Mouse (Mus musculus): ENCODE measurements around the gene Wtap. TPM values are rescaled to one million over a fixed set of nuclear protein-coding genes. Genes with fewer than 3 reads are reported as not detected.
A peak's percentile ranks its signal among the peaks of the same experiment; 100 is the strongest.
"Not testable (repeated sequence)": the region's sequence is repeated elsewhere in the genome, so short reads cannot be mapped to it uniquely, and the experiment has no call there.

The Wtap gene
- total and polyA plus RNA-seq, 2 experiments from 2014 or later = 41.4 to 72.2 TPM

DNA sequence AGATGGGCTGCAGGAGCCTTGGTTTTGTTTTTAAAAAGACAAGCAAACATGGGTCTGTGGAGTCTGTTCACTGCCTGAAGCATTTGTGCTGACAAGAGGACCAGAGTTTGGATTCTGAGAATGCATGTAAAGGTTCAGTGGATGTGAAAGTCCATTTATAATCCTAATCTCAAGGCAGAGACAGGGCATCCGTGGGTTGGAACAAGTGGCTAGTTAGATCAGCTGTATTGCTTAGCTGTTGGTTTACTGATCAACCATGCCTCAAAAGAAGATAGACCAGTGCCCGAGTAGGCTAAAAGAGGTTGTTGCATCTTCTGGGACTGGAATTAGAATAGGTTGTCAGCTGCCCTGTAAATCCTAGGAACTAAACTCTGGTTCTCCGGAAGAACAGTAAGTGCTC lies 30.5 kb downstream of the Wtap start:
- H3K9me3 ChIP-seq (replicated peaks; ENCODE audit: control insufficient read depth, low read length) = no peaks in the 10 kb centered on the region
- no peak for TF ChIP-seq CTCF (IDR thresholded peaks at IDR 0.05; ENCODE audit: low read depth)
- no peak for TF ChIP-seq EP300 (IDR thresholded peaks at IDR 0.05; ENCODE audit: low read depth)
- no peak for ATAC-seq (ENCODE audit: insufficient read depth, low read depth)
- H3K4me2 ChIP-seq (ENCODE audit: low read depth, low read length) = no peak overlapping the region
- H3K36me3 ChIP-seq (replicated peaks; ENCODE audit: control insufficient read depth, insufficient read depth, low read length) = peaks cover 12% of the 10 kb centered on the region
- 80% methylated on average over 3 of the region's 3 CpGs for WGBS
- H3K4me1 ChIP-seq (ENCODE audit: control insufficient read depth, insufficient read depth) = peaks cover 6% of the 10 kb centered on the region; the same call in 1 of the 2 replicates
- no peak overlapping the region for H3K9ac ChIP-seq (replicated peaks; ENCODE audit: low read depth, low read length)
- H3K27me3 ChIP-seq (ENCODE audit: control insufficient read depth, insufficient read depth, low read length) = no peaks in the 10 kb centered on the region
- no peak overlapping the region for H3K4me3 ChIP-seq (ENCODE audit: low read depth, low read length)
- H3K27ac ChIP-seq (ENCODE audit: low read depth) = no peak overlapping the region
- no peak for DNase-seq (ENCODE audit: low spot score)

DNA sequence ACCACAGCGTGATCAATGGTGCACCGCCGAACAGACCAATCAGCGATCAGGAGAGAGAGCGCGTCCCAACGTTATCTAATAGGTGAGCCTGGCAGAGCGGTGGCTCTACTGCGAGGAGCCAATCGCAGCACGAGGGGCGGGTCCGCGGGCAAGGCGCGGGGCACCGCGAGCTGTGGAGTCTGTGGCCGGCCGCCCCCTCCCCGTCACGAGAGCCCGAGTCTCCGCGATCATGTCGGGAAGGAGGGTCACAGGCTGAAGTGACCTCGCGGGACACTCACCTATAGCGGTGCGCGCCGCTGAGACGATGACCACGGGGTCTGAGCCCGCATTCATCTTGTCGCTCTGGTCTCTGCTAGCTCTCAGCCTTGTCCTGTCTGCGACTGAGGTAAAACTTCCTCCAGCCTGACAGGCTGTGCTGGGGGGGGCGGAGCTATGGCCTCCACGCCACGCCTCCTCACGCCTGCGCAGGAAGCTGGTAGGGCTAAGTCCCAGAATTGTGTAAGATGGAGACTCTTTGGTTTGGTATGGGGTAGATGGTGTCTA lies 33.6 kb downstream of the Wtap start, which contains the start of gene Acat2:
Gene Acat2, minus strand, starts transcription at position 417 of the 543 bp plus-strand sequence.
- TF ChIP-seq EP300 (IDR thresholded peaks at IDR 0.05; ENCODE audit: low read depth) = no peak
- no peak for TF ChIP-seq CTCF (IDR thresholded peaks at IDR 0.05; ENCODE audit: low read depth)
- under 1% methylated on average over 40 of the region's 42 CpGs for WGBS
- peak within 1 kb of the TSS; percentile 12; the same call in 1 of the 2 replicates for H3K9ac ChIP-seq (replicated peaks; ENCODE audit: low read depth, low read length)

DNA sequence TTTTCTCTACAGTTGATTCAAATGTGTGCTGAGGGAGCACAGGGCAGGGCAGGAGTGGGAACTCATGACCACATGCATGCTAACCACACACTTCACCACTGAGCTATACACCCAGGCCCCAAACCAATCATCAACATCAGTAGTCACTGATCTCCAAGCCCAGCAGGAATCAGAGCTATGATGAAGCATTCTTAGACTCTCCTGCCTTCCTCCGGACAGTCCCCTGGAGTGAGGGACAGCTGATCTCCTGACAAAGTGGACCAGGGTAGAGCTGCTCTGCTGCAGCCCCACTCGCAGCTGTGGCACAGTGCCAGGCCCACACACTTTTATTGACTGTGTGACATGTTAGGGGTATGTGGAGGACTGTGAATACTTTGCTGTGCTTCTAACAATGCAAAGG lies 34.6 kb downstream of the Wtap start:
- not testable (repeated sequence) for DNase-seq (ENCODE audit: low spot score); H3K4me1 ChIP-seq (ENCODE audit: control insufficient read depth, insufficient read depth); H3K4me3 ChIP-seq (ENCODE audit: low read depth, low read length); H3K27ac ChIP-seq (ENCODE audit: low read depth); H3K36me3 ChIP-seq (replicated peaks; ENCODE audit: control insufficient read depth, insufficient read depth, low read length); H3K9me3 ChIP-seq (replicated peaks; ENCODE audit: control insufficient read depth, low read length); H3K27me3 ChIP-seq (ENCODE audit: control insufficient read depth, insufficient read depth, low read length); H3K9ac ChIP-seq (replicated peaks; ENCODE audit: low read depth, low read length); H3K4me2 ChIP-seq (ENCODE audit: low read depth, low read length); ATAC-seq (ENCODE audit: insufficient read depth, low read depth)
- 29% methylated on average over 1 of the region's 2 CpGs for WGBS

More for the DNA sequence above, 33.6 kb downstream of the Wtap start, which contains the start of gene Acat2:
- Histone ChIP-seq H3K4me1 (ENCODE audit: control insufficient read depth, insufficient read depth) (peaks cover 6% of the 10 kb centered on the region; the same call in 1 of the 2 replicates), H3K4me2 (ENCODE audit: low read depth, low read length) (peak within 1 kb of the TSS; percentile 69), H3K27me3 (ENCODE audit: control insufficient read depth, insufficient read depth, low read length) (no peaks in the 10 kb centered on the region), H3K9me3 (replicated peaks; ENCODE audit: control insufficient read depth, low read length) (no peaks in the 10 kb centered on the region), H3K4me3 (ENCODE audit: low read depth, low read length) (peak within 1 kb of the TSS; percentile 73), H3K27ac (ENCODE audit: low read depth) (peak within 1 kb of the TSS; percentile 75), H3K36me3 (replicated peaks; ENCODE audit: control insufficient read depth, insufficient read depth, low read length) (no peaks in the 10 kb centered on the region)
- peak; percentile 88 for DNase-seq (ENCODE audit: low spot score)
- peak; percentile 98 for ATAC-seq (ENCODE audit: insufficient read depth, low read depth)

DNA sequence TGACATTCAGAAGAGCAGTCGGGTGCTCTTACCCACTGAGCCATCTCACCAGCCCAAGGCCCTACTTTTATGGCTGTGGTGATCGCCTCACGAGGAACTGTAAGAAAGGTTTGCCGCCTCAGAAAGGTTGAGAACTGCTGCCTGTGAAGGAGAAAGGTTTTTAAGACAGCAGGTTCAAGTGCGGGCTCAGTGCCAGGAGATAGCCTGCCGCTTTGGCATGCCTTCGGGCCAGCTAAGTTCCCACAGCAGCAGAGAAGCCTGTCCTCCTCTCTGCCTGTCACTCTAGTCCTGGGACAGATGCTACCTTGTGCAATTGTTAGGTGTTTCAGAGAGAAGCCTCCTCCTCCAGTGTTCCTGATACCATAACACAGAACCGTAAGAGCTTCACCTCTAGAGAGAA lies 37.3 kb downstream of the Wtap start:
- Histone ChIP-seq H3K4me3 (ENCODE audit: low read depth, low read length) (no peak overlapping the region), H3K4me1 (ENCODE audit: control insufficient read depth, insufficient read depth) (peaks cover 6% of the 10 kb centered on the region; the same call in 1 of the 2 replicates), H3K9ac (replicated peaks; ENCODE audit: low read depth, low read length) (no peak overlapping the region), H3K9me3 (replicated peaks; ENCODE audit: control insufficient read depth, low read length) (no peaks in the 10 kb centered on the region), H3K4me2 (ENCODE audit: low read depth, low read length) (no peak overlapping the region), H3K36me3 (replicated peaks; ENCODE audit: control insufficient read depth, insufficient read depth, low read length) (no peaks in the 10 kb centered on the region), H3K27me3 (ENCODE audit: control insufficient read depth, insufficient read depth, low read length) (no peaks in the 10 kb centered on the region), H3K27ac (ENCODE audit: low read depth) (no peak overlapping the region)
- no peak for ATAC-seq (ENCODE audit: insufficient read depth, low read depth)
- TF ChIP-seq EP300 (IDR thresholded peaks at IDR 0.05; ENCODE audit: low read depth) (no peak), CTCF (IDR thresholded peaks at IDR 0.05; ENCODE audit: low read depth) (no peak)
- DNase-seq (ENCODE audit: low spot score) = no peak
- 80% methylated on average over 8 of the region's 8 CpGs for WGBS

DNA sequence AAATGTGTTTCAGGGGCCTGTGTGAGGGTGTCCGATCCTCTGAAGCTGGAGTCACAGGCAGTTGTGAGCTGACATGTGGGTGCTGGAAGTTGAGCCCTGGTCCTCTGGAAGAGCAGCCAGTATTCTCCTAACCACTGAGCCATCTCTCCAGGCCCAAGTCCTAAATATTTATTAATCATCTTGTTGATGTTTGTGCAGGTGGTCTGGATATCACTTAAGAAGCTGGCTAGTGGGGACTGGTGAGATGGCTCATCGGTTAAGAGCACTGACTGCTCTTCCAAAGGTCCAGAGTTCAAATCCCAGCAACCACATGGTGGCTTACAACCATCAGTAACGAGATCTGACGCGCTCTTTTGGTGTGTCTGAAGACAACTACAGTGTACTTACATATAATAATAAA lies 44.3 kb downstream of the Wtap start:
- WGBS = 93% methylated on average over 5 of the region's 5 CpGs

More for the DNA sequence above, 44.3 kb downstream of the Wtap start:
- H3K9ac ChIP-seq (replicated peaks; ENCODE audit: low read depth, low read length) = no peak overlapping the region
- H3K27me3 ChIP-seq (ENCODE audit: control insufficient read depth, insufficient read depth, low read length) = no peaks in the 10 kb centered on the region
- H3K4me3 ChIP-seq (ENCODE audit: low read depth, low read length) = no peak overlapping the region
- no peak overlapping the region for H3K4me2 ChIP-seq (ENCODE audit: low read depth, low read length)
- H3K4me1 ChIP-seq (ENCODE audit: control insufficient read depth, insufficient read depth) = no peaks in the 10 kb centered on the region
- H3K36me3 ChIP-seq (replicated peaks; ENCODE audit: control insufficient read depth, insufficient read depth, low read length) = peaks cover 6% of the 10 kb centered on the region; the same call in 1 of the 2 replicates
- no peaks in the 10 kb centered on the region for H3K9me3 ChIP-seq (replicated peaks; ENCODE audit: control insufficient read depth, low read length)
- TF ChIP-seq CTCF (IDR thresholded peaks at IDR 0.05; ENCODE audit: low read depth) = no peak
- no peak for TF ChIP-seq EP300 (IDR thresholded peaks at IDR 0.05; ENCODE audit: low read depth)
- no peak overlapping the region for H3K27ac ChIP-seq (ENCODE audit: low read depth)
- ATAC-seq (ENCODE audit: insufficient read depth, low read depth) (no peak), DNase-seq (ENCODE audit: low spot score) (no peak)
